Mouse (Mus musculus): Measurements from ENCODE around the gene Naa40. TPM values are rescaled to one million over a fixed set of nuclear protein-coding genes. Genes with fewer than 3 reads are reported as not detected.

Gene Naa40
- polyA plus RNA-seq, 1 experiment from 2014 or later = 64.1 TPM

DNA sequence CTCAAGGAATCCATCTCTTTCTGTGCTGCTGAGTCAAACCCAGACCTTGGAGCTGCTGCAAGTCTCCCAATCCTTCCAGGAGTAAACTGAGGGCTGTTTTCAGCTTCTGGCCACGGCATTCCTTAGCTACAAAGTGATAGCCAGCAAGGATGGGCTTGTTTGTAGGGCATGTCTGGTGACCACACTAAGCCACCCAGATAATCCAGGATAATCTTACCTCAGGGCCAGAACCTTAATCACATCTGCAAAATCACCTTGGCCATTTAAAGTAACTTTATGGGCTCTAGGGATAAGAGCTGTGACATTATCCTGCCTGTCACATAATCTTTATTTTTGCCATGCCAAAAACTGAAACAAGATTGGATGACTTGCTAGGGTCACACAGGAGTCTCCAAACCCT is 28.8 kb downstream of the Naa40 start:
- H3K27ac ChIP-seq (ENCODE audit: poor library complexity, severe bottlenecking) = no peak overlapping the region
- peaks cover 29% of the 10 kb centered on the region for H3K4me1 ChIP-seq (replicated peaks)
- no peak for ATAC-seq (ENCODE audit: insufficient number of reproducible peaks, low FRiP score)

DNA sequence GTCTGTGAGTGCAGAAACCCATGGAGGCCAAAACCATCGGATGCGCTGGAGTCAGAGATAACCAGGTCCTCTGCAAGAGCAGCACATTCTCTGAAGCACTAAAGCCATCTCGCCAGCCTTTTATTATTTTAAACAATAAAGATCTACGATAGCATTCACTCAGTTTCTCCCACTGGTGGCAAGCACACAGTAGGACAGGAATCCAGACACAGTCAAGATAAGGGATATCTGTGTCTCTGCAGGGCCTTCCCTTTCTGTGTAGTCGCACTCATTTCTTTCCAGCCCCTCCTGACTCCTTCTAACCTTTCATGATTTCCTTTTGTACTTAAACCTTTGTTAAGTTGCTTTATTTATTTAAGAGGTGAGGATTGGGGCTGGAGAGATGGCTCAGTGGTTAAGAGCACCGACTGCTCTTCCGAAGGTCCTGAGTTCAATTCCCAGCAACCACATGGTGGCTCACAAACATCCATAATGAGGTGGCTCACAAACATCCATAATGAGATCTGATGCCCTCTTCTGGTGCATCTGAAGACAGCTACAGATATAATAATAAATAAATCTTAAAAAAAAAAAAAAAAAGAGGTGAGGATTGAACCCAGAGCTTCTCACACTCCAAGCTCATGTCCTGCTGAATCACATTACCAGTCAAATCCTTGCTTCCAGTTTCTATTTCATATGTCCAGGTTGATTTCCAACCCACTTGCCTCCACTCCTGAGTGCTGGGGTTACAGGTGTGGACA is 30.9 kb downstream of the Naa40 start:
- no peak overlapping the region for H3K9ac ChIP-seq
- H3K4me3 ChIP-seq = no peak overlapping the region
- H3K4me1 ChIP-seq (replicated peaks) = peaks cover 22% of the 10 kb centered on the region
- H3K27ac ChIP-seq (ENCODE audit: poor library complexity, severe bottlenecking) = no peak overlapping the region
- no peak for ATAC-seq (ENCODE audit: insufficient number of reproducible peaks, low FRiP score)
- no peak overlapping the region for H3K4me2 ChIP-seq
- H3K9me3 ChIP-seq (replicated peaks) = no peaks in the 10 kb centered on the region
- no peaks in the 10 kb centered on the region for H3K27me3 ChIP-seq (replicated peaks)
- WGBS = 87% methylated on average over 7 of the region's 7 CpGs
- H3K36me3 ChIP-seq = peaks cover 42% of the 10 kb centered on the region

More for the DNA sequence above, 28.8 kb downstream of the Naa40 start:
- H3K9ac ChIP-seq = no peak overlapping the region
- no peak overlapping the region for H3K4me3 ChIP-seq
- peaks cover 55% of the 10 kb centered on the region for H3K36me3 ChIP-seq
- H3K9me3 ChIP-seq (replicated peaks) = no peaks in the 10 kb centered on the region
- 55% methylated on average over 1 of the region's 1 CpGs for WGBS
- no peaks in the 10 kb centered on the region for H3K27me3 ChIP-seq (replicated peaks)
- no peak overlapping the region for H3K4me2 ChIP-seq

DNA sequence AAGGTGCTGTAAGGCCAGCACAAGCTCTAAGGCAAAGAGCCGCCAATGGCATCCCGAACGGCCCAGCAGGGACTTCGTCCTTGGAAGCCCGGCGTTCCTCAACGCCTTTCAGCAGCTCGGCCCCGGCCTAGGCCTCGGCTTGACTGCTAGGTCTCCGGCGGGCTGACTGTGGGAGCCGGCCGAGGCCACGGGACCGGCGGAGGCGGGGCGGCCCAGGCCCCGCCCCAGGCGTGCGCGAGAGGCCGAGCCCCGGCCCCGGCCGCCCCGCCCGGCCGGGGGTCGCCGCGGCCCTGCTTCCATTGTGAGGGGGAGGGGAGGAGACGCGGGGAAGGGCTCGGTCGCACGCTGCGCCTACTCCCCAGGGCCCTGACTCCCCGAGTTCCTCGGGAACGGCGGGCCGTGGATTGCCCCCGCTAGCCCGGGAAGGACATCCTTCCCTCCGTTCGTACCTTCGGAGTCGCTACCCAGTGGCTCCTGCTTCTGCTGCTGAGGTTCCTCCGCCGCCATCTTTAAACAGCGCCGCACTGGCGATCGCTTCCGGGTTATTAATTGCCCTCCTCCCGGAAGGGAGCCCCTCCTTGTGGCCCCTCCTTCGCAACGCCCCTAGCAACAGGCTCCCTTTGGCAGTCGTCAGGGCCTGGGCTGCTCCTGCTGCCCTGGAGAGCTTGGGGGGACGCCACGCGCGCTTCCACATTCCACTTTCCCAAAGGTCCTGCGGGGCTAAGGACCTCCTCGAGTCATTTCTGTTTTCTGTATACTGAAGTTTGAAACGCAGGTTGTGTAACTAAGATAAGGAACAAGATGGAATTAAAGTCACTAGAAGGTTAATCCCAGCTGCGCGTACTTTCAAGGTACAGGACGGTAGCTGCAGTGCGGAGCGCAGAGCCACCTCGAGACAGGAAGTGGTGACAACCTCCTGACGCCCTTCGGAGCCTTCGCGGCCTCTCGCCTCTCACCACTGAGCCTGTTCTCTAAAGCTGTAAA is 34.9 kb downstream of the Naa40 start, which contains the start of gene Otub1:
TSS of gene Otub1 (minus strand) at position 564 of the 984 bp plus-strand sequence.
- ATAC-seq (ENCODE audit: insufficient number of reproducible peaks, low FRiP score) = peak; percentile 97
- Histone ChIP-seq H3K36me3 (peaks cover 39% of the 10 kb centered on the region), H3K27me3 (replicated peaks) (no peaks in the 10 kb centered on the region), H3K4me1 (replicated peaks) (peaks cover 31% of the 10 kb centered on the region), H3K27ac (ENCODE audit: poor library complexity, severe bottlenecking) (peak within 1 kb of the TSS; percentile 98), H3K4me3 (peak within 1 kb of the TSS; percentile 82), H3K4me2 (peak within 1 kb of the TSS; percentile 89), H3K9me3 (replicated peaks) (no peaks in the 10 kb centered on the region), H3K9ac (peak within 1 kb of the TSS; percentile 84)
- under 1% methylated on average over 72 of the region's 79 CpGs for WGBS

DNA sequence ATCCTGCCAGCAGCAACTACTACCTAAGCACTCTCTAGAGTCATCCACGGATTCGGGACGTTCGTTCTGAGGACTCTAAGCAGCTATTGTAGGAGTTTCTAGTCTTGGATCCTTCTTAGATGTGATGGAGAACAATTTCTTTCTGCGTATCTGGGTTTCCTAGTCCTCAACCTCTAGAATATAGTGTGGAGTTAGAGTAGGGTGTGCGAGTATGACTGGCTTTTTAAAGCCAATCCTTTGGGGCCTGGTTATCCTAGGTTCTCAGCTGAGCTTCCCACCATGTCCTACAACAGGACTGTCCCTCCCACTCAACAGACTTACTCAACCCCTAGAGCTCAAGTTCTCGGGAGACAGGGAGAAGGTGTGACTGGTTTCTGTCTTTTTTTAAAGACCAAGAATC is 35.7 kb downstream of the Naa40 start:
- ATAC-seq (ENCODE audit: insufficient number of reproducible peaks, low FRiP score) = no peak
- Histone ChIP-seq H3K4me2 (peak overlapping the region; percentile 89), H3K4me1 (replicated peaks) (peaks cover 31% of the 10 kb centered on the region), H3K27me3 (replicated peaks) (no peaks in the 10 kb centered on the region), H3K27ac (ENCODE audit: poor library complexity, severe bottlenecking) (peak overlapping the region; percentile 98), H3K4me3 (peak overlapping the region; percentile 82), H3K36me3 (peaks cover 42% of the 10 kb centered on the region), H3K9me3 (replicated peaks) (no peaks in the 10 kb centered on the region), H3K9ac (peak overlapping the region; percentile 84)
- WGBS = 29% methylated on average over 7 of the region's 7 CpGs

DNA sequence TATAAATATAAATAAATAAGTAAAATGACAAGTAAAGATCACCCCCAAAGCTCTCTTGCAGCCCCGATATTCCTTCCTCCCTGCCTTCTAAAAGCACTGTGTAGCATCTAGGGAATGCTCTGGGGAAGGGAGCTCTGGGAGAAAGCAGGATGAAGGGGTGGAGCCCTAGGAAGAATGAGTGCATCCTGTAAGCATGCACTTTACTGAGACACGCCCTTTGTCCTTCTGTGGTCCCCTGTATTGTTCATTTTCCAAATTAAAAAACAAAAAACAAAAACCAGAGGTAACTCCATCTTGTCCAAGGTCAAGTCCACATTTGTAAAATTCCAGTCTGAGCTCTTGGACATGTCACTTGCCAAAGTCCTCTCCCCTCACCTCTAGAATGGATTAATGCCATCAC is 36.1 kb downstream of the Naa40 start:
- peaks cover 31% of the 10 kb centered on the region for H3K4me1 ChIP-seq (replicated peaks)
- H3K4me2 ChIP-seq = peak overlapping the region; percentile 89
- 50% methylated on average over 2 of the region's 2 CpGs for WGBS
- no peaks in the 10 kb centered on the region for H3K27me3 ChIP-seq (replicated peaks)
- no peak for ATAC-seq (ENCODE audit: insufficient number of reproducible peaks, low FRiP score)
- H3K36me3 ChIP-seq = peaks cover 45% of the 10 kb centered on the region
- peak overlapping the region; percentile 98; the same call in 1 of the 2 replicates for H3K27ac ChIP-seq (ENCODE audit: poor library complexity, severe bottlenecking)
- H3K9me3 ChIP-seq (replicated peaks) = no peaks in the 10 kb centered on the region
- H3K4me3 ChIP-seq = peak overlapping the region; percentile 82
- H3K9ac ChIP-seq = peak overlapping the region; percentile 84

DNA sequence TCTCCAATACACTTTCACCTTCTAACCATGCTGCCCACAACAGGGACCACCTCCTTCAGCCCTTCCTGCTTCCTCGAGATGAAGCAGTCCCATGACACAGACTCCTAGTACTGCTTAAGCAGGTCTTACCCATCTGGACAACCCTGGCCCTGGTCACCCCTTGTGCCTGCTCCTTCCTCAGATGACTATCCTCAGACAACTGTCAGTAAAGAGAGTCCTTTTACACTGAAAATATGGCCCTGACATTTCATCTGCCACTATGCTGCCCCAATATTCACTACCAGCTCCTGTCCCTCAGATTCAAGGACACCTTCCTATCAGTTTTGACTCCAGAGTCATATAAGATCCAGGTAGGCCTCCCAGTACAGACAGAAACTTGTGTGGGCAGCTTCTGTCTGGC is 40.6 kb downstream of the Naa40 start:
- WGBS = 49% methylated on average over 1 of the region's 1 CpGs
- Histone ChIP-seq H3K27ac (ENCODE audit: poor library complexity, severe bottlenecking) (no peak overlapping the region), H3K9ac (no peak overlapping the region), H3K27me3 (replicated peaks) (no peaks in the 10 kb centered on the region), H3K9me3 (replicated peaks) (no peaks in the 10 kb centered on the region), H3K4me1 (replicated peaks) (peaks cover 43% of the 10 kb centered on the region), H3K4me3 (no peak overlapping the region), H3K4me2 (no peak overlapping the region), H3K36me3 (peaks cover 69% of the 10 kb centered on the region)
- ATAC-seq (ENCODE audit: insufficient number of reproducible peaks, low FRiP score) = no peak

DNA sequence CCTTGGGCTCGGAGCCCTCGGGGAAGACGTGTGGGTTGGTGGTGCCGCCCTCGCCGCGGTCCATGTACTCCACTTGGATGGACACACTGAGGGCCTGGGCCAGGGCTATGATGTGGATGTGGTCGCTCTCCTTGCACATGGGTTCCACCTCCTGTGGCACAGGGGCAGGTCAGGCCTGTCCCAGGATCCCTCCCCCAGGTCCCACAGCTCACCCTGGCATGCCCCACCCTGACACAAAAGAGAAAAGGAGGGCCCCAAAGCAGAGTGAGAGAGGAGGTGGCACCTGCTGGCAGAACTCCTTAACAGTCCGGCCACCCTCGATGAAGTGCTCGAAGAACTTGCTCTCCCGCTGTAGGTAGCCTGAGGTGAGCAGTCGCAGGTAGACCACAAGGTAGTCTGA is 41.9 kb downstream of the Naa40 start:
- Histone ChIP-seq H3K4me2 (no peak overlapping the region), H3K9me3 (replicated peaks) (no peaks in the 10 kb centered on the region), H3K9ac (no peak overlapping the region), H3K27ac (ENCODE audit: poor library complexity, severe bottlenecking) (no peak overlapping the region), H3K36me3 (peaks cover 65% of the 10 kb centered on the region), H3K4me1 (replicated peaks) (peaks cover 31% of the 10 kb centered on the region), H3K4me3 (no peak overlapping the region), H3K27me3 (replicated peaks) (no peaks in the 10 kb centered on the region)
- ATAC-seq (ENCODE audit: insufficient number of reproducible peaks, low FRiP score) = no peak
- 90% methylated on average over 13 of the region's 13 CpGs for WGBS

DNA sequence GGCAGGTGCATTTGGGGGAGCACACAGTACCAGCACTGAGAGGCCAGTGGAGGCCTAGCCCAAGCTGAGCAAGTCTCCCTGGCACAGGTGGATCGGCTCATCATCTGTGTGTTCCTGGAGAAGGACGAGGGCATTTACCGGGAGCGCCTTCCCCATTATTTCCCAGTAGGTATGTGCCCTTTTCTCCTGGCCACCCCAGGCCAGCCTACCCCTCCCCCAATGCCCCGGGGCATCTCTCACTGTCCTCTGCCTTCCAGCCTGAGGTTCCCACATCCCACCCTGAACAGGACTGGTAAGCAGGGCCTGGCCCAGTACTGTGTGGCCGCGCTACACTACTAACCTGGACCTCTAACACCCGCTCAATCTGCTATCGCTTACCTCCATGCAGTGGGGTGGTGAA is 43.5 kb downstream of the Naa40 start:
- H3K4me3 ChIP-seq = no peak overlapping the region
- no peaks in the 10 kb centered on the region for H3K9me3 ChIP-seq (replicated peaks)
- no peak overlapping the region for H3K4me2 ChIP-seq
- WGBS = 85% methylated on average over 9 of the region's 9 CpGs
- no peak overlapping the region for H3K9ac ChIP-seq
- H3K27me3 ChIP-seq (replicated peaks) = no peaks in the 10 kb centered on the region
- H3K36me3 ChIP-seq = peaks cover 49% of the 10 kb centered on the region
- peaks cover 23% of the 10 kb centered on the region for H3K4me1 ChIP-seq (replicated peaks)
- peak; percentile 8; the same call in 1 of the 2 replicates for ATAC-seq (ENCODE audit: insufficient number of reproducible peaks, low FRiP score)
- no peak overlapping the region for H3K27ac ChIP-seq (ENCODE audit: poor library complexity, severe bottlenecking)

DNA sequence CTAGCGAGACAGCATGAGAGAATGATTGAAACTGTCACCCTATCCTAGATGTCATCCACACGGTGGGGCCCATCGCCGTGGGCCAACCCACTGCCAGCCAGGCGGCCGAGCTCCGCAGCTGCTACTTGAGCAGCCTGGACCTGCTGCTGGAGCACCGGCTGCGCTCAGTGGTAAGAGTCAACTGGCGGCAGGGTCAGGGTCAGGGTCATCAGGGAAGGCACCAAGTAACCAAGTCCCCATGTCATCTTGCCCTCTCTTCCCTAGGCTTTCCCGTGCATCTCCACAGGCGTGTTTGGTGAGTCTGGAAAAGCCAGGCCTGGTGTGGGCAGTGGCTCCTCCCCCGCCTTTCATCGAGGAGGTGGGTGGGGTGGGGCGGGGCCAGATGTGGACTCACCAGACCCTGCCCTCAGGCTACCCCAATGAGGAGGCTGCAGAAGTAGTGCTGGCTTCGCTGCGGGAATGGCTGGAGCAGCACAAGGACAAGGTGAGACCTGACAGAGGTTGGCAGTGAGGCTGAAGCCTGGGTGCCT is 44.2 kb downstream of the Naa40 start:
- H3K9ac ChIP-seq = peak overlapping the region; percentile 23; the same call in 1 of the 2 replicates
- H3K9me3 ChIP-seq (replicated peaks) = no peaks in the 10 kb centered on the region
- no peak overlapping the region for H3K27ac ChIP-seq (ENCODE audit: poor library complexity, severe bottlenecking)
- peak; percentile 20; the same call in 1 of the 2 replicates for ATAC-seq (ENCODE audit: insufficient number of reproducible peaks, low FRiP score)
- peaks cover 45% of the 10 kb centered on the region for H3K36me3 ChIP-seq
- H3K4me2 ChIP-seq = peak overlapping the region; percentile 53
- peaks cover 19% of the 10 kb centered on the region for H3K4me1 ChIP-seq (replicated peaks)
- no peak overlapping the region for H3K4me3 ChIP-seq
- 12% methylated on average over 17 of the region's 17 CpGs for WGBS
- H3K27me3 ChIP-seq (replicated peaks) = 0 out of 2 replicates have a peak, but pooled peaks cover 3% of the 10 kb centered on the region

DNA sequence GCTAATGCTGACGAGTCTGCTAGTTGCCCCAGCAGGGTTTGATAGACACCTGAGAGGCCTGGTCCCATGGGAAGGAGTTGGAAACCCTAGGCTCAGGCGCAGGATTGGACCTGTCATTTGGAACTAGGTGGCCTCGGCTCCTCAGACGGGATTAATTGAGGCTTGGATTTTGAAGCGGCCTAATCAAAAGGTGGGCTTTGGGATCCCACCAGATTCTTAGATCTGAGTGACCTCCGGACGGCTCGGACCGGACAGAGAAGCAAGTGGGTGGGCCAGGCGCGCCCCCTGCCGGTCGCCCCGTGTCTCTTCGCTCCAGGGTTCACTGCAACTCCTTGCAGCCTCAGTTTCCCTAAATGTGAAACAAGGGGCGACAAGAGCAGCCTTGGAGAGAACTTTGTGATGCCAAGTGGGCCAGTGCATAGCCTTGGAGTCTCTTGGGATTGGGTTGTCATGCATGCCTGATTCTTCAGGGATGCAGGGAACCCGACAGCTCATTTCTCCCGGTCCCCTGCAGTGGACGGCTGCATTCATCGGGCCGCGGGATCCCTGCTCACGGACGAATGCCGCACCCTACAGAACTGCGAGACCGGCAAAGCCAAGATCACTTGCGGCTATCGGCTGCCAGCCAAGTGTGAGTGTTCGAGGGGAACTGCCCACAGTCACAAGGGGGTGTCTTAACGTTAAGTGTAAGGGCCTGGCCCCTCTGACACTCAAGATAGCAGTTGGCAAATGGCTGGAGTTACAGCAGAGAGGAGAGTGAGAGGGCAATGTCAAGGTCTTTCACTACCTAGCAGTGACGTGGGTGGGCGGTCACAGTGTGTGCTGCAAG is 44.9 kb downstream of the Naa40 start:
- Histone ChIP-seq H3K27ac (ENCODE audit: poor library complexity, severe bottlenecking) (no peak overlapping the region), H3K27me3 (replicated peaks) (peaks cover 10% of the 10 kb centered on the region), H3K4me2 (peak overlapping the region; percentile 53), H3K36me3 (peaks cover 38% of the 10 kb centered on the region), H3K4me1 (replicated peaks) (peaks cover 19% of the 10 kb centered on the region), H3K9ac (peak overlapping the region; percentile 23), H3K4me3 (peak overlapping the region; percentile 16; the same call in 1 of the 2 replicates), H3K9me3 (replicated peaks) (no peaks in the 10 kb centered on the region)
- peak; percentile 13; the same call in 1 of the 2 replicates for ATAC-seq (ENCODE audit: insufficient number of reproducible peaks, low FRiP score)
- 13% methylated on average over 33 of the region's 33 CpGs for whole genome bisulfite sequencing

All from heart, embryonic 12.5 days (tissue).